Mouse (Mus musculus): ENCODE data around the gene March9. TPM values are rescaled to one million over a fixed set of nuclear protein-coding genes. Genes with fewer than 3 reads are reported as not detected.

March9 gene
- total RNA-seq (2022), result 10 to 100 TPM; 14.8 to 21.9 (median 20.4) TPM

GRCm38 (mm10) chr10:127059968-127060916, at the start of gene March9:
Gene March9, minus strand, starts transcription at chr10:127060184.
- DNase-seq (ENCODE audit: low spot score in 2 of 2), result peak in 1 of 2 experiments; percentile 75

- DNase-seq (ENCODE audit: low spot score in 2 of 2), result no peak
Measured at GRCm38 (mm10) chr10:127108262-127108583, 48.2 kb upstream of the March9 start.

- no peak for DNase-seq (ENCODE audit: low spot score in 2 of 2)
Measured at GRCm38 (mm10) chr10:127107563-127108261, 47.7 kb upstream of the March9 start.

DNA sequence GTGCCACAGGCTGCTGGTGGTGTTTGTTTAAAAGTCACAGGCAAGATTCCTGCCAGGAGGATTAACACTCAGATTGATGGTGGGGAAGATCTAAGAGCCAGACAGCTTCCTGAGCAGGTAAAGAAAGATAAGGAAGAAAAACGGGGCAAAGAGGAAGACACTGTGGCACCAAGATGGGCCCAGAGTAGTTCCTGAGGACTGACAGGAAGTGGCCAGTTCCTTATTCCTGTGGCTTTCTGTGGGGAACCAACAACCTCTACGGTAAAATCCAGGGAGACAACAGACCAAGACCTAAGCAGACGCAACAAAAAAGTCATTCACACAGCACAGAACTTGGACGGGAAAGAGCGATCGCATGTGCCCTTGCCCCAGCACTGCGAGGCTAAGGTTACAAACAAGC, 43.6 kb upstream of the March9 start:
- no peak for DNase-seq (ENCODE audit: low spot score in 2 of 2)

DNA sequence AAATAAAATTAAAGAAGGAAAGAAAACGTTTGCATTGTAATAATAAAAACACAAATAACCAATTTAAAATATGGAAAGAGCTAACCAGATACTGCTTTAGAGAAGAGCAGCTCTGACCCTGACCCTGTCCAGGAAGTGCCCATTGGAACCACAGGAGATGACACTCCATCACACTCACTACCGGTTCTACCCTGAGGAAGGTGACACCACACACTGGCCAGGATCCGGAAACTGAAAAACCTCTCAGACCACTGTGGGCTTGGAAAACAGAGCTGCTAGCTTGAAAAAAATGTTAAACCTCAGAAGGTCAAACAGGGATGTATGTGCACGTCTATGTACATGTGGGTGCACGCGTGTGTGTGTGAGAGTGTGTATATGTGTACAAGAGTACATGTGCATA, 41.2 kb upstream of the March9 start:
- no peak for DNase-seq (ENCODE audit: low spot score in 2 of 2)

DNA sequence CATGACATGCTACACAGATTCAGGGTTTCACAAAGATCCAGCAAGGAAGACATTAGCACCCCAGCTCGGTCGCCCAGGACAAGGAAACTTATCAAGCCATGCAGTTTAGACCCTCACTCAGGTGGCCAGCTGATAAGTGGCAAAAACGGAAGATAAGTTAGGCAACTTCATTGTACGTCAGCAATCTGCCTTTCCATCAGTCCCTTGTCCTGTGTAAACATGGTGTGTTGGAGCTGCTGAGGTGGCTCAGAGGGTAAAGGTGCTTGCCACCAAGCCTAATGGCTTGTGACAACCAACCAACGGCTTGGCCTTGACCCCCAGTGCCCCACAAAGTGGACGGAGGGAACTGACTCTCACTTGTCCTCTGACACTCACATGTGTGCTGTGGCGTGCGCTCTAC, 40.4 kb upstream of the March9 start:
- DNase-seq (ENCODE audit: low spot score in 2 of 2), result no peak

DNA sequence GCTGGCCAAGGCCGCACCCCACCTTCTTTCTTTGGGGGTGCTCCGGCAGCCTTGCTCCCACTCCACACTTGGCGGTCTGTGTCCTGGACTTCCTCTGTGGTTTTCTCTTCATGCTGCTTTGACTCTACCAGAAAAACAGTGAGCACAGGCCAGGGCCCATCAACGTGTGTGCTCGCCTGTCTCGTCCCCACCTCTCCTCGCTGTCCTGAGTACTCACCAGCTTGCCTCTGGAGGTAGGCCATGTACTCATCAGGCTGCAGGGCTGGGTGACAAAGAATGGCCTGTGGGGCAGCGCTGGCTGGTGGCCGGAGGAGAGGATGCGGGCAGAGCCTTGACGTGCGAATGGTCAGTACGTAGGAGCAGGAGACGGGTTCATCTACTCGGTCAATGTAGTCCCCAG, 39.9 kb upstream of the March9 start:
- DNase-seq (ENCODE audit: low spot score in 2 of 2), result no peak

DNA sequence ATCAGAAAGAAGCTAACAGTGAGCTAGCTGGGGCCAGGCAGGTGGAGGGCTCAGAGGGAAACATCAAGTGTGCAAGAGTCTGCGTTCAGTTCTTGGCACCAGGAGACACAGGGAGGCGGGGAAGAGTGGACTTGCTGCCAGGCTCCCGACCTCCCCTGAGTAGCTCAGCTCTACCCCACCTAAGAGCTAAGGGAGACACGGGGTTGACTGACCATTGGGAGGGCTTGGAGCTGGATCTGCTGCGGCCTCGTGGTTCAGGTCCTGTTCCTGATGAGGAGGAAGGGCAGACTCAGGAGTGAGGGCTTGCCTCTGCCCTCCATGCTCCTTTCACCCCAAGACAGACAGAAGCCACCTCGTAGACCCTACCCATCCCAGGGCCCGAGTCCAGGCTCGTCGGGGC, 39.2 kb upstream of the March9 start:
- no peak for DNase-seq (ENCODE audit: low spot score in 2 of 2)

DNA sequence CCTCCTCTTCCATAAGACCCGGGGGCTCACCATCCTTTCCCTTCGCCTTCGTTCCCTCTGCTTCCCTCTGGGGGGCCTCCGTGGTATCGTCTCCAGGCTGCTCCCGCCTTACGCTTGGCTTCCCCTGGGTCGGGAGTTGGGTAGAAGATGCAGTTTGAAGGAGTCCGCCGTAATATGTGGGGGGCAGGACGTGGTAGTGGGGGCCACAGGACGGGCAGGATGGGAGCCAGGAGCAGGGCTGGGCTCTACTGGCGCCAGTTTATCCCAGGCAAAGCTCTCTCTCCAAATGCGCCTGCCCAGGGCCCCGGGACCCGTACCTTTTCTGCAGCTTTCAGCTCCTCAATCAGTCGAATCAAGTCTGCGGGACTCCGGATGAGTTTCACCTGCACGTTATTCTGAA, 38.5 kb upstream of the March9 start:
- no peak for DNase-seq (ENCODE audit: low spot score in 2 of 2)

GRCm38 (mm10) chr10:127094382-127094802, 34.4 kb upstream of the March9 start:
- DNase-seq (ENCODE audit: low spot score in 2 of 2), result no peak

GRCm38 (mm10) chr10:127092742-127093141, 32.8 kb upstream of the March9 start:
- DNase-seq (ENCODE audit: low spot score in 2 of 2), result no peak

DNA sequence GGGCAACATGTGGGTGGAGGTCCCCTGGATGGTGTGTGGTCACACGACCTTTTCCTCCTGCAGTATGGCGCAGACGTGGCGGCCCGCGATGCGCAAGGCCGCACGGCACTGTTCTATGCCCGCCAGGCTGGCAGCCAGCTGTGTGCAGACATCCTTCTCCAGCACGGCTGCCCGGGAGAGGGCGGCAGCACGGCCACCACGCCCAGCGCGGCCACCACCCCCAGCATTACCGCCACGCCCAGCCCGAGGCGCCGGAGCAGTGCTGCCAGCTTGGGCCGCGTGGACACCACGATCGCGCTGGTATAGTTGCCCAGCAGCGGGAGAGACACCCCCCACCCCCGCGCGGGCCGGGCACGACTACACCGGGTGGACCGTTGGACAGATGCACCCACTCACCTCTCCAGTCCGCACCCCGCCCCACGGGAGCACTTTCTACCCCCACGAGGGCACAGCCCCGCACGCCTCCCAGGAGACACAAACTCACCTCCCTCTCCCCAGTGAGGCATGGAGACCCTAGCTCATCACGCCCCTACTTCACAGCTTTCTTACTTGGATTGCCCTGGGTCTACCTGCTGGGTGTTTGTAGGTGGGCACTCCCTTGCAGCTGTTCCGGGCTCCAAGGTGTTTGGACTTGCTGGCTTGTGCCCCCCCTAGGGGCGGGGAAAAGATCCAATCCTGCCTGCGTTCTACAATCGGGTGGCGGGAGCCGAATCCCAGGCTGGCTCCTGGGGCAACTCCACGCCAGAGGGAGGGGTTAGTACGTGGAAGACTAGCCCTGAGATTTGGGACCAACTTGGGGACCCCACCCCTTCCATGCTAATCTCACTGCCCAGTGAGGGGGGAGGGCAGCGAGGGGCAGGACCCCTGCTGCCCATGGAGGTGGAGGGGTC, 31.8 kb upstream of the March9 start:
- no peak for DNase-seq (ENCODE audit: low spot score in 2 of 2)

GRCm38 (mm10) chr10:127090560-127091411, 30.8 kb upstream of the March9 start:
- no peak for DNase-seq (ENCODE audit: low spot score in 2 of 2)

GRCm38 (mm10) chr10:127085633-127086032, 25.6 kb upstream of the March9 start:
- DNase-seq (ENCODE audit: low spot score in 2 of 2), result no peak

DNA sequence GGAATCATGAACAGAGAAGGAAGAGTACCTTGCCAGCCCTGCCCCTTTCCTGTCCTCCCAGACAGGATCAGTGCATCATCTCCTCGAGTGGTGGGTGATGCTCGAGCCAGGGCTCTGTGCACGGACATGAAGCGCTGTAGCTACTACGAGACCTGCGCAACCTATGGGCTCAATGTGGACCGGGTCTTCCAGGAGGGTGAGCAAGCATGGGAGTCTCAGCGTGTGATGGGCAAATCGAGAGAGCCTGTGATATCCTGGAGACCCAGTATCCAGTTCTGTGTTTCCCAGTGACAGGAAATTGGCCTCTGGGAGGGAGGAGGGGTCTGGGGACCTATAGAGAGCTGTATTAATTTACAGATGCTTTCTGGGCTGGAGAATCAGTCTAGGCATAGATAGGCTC, 25.1 kb upstream of the March9 start:
- no peak for DNase-seq (ENCODE audit: low spot score in 2 of 2)

DNA sequence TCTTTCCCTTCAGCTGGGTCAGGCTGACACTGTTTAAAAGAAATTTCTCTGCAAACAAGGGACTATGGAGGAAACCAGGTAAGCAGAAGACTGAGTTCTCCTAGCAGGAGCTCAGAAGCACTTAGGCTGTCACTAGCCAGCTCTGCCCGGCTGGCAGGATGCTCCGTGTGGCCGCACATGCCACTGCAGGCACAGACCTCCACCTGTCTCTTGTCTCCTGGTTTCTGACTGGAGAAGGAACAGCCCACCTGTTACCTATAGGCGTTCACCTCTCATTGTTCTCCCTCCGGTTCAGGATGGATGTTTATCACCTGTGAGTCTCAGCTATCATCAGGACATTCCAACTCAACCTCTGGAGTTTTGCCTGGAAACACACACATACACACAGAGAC, 23.9 kb upstream of the March9 start:
- no peak for DNase-seq (ENCODE audit: low spot score in 2 of 2)

GRCm38 (mm10) chr10:127083292-127083914, 23.4 kb upstream of the March9 start:
- no peak for DNase-seq (ENCODE audit: low spot score in 2 of 2)

- DNase-seq (ENCODE audit: low spot score in 2 of 2), result no peak
Measured at GRCm38 (mm10) chr10:127081996-127082620, 22.1 kb upstream of the March9 start.

DNA sequence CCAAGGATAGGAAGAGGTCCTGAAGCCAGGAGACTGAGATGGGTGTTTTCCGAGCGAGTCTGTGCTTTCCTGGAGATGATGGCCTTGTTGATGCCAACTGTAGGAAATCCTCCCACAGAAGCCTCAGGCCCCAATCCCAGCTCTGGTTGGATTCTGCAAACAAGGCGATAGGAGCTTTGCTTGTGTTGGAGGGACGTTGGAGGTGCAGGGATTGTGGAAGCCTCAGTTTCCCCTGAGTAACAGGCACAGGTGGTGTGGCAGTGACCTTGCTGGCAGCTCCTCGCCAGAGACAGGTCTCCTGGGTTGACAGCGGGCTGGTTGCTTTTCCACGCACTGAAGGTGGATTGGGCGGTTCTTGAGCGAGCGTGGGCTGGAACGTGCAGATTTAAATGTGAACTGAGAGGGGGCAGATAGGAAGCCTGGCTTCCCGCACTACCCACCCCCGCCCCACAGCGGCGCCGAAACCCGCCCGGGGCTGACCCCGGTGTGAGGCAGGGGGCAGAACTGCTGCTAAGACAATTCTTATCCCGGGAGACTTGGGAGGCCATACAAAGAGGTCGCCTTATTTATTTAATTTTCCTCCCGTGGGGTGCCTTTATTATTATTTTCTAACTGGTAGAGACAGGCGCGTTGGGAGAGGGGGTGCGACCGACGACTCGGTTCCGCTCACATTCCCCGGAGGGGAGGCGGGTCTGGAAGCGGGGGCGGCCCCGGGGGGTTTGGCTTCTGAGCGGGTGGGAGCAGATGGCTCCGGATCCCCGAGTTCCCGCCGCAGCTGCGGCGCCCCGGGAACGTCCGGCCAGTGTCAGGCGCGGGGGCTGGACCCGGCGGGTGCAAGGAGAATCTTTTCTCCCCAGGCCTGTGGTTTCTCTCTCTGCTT, 21.2 kb upstream of the March9 start:
- no peak for DNase-seq (ENCODE audit: low spot score in 2 of 2)
